Mouse (Mus musculus) liver, adult (tissue): ENCODE results near the gene Gm16253.

ENCODE experiments used
- GATA4 ChIP-seq: IDR thresholded peaks from 2 replicates; pipeline ENCODE4 v1.6.1; 2014; ENCODE audit warnings: mild to moderate bottlenecking, low read length; ENCODE audit not compliant: insufficient replicate concordance

The Gm16253 gene

DNA sequence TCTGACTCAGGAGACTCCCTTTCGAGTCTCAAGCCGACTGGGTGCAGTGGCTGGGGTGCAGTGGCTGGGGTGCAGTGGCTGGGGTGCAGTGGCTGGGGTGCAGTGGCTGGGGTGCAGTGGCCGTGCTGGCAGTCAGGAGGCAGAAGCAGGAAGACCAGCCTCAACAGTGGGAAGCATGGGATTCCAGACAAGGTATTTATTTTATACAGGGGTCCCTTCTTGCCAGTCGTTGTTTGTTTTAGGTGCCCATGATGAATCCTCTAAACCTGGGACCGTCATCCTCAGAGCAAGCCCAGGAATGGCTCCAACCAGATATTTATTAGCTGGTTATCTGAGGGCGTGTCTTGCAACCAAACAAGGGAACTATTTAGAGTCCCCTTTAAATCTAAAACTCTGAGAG is 23.2 kb upstream of the Gm16253 start:
- TF ChIP-seq GATA4: no peak

DNA sequence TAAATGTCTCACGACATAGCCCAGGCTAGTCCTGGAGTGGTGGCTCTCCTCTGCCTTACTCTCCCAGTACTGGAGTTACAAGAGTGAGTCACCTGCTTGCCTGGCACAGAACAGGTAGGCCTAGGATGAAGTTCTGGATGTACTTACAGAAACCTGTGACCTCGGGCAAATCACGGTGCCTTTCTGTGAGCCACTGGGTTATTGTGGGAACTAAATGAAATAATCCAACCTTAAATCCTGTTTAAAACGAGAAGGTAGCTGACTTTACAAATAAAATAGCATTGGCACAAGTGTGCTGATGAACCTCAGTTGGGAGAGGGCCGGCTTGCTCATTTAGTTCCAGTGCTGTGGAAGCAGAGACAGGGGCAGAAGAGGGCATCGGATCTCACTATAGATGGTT is 22.5 kb upstream of the Gm16253 start:
- no peak for TF ChIP-seq GATA4

DNA sequence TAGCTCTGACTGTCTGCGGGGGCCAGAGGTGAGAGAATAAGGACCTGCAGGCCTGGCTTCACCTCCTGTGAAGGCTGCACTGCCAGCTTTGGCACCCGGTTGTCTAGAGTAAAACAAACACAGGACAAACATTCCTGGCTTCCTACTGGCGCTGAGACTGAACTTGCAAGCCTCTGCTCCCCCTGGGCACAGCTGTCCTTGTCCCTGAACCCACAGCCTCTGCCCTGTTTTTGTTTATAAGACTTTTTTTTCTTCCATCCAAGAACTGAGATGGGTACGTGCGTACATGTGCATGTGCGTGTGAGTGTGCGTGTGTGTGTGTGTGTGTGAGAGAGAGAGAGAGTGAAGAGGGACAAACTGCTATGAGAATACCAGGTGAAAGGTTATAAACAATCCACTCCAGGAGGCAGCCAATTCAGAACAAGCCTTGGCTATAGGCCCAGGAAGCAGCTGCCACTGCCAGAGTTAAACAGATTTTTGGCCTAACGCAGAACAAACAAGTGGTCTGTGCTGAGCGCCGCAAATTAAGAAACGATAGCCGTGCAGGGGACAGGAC is 21.7 kb upstream of the Gm16253 start:
- TF ChIP-seq GATA4: no peak

DNA sequence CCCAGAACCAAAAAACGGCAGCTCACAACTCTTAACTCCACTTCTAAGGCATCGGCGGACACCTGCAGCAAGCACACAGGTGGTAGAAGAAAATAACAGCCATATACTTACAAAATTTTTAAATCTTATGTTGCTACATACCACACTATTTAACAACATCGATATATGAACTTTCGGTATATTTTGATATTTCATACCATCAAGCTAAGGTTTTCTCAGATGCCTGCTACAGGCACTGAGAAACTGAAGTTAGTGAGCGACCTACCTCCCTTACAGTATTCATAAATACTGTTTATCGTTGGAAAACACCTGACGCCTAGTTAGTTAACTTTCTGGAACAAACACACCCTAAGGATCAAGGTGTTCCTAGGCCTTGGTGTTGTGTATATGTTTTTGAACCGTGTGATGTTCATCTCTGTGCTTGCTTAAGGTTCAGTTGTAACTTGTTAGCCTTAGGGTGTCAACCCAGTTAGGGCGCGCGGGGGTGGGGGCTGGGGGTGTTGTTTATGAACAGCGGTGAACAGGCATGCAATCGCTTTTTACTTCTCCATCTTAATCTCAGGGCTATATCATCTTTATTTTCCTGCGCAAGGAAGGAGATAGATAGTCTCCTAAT is 20.7 kb upstream of the Gm16253 start:
- TF ChIP-seq GATA4: no peak

DNA sequence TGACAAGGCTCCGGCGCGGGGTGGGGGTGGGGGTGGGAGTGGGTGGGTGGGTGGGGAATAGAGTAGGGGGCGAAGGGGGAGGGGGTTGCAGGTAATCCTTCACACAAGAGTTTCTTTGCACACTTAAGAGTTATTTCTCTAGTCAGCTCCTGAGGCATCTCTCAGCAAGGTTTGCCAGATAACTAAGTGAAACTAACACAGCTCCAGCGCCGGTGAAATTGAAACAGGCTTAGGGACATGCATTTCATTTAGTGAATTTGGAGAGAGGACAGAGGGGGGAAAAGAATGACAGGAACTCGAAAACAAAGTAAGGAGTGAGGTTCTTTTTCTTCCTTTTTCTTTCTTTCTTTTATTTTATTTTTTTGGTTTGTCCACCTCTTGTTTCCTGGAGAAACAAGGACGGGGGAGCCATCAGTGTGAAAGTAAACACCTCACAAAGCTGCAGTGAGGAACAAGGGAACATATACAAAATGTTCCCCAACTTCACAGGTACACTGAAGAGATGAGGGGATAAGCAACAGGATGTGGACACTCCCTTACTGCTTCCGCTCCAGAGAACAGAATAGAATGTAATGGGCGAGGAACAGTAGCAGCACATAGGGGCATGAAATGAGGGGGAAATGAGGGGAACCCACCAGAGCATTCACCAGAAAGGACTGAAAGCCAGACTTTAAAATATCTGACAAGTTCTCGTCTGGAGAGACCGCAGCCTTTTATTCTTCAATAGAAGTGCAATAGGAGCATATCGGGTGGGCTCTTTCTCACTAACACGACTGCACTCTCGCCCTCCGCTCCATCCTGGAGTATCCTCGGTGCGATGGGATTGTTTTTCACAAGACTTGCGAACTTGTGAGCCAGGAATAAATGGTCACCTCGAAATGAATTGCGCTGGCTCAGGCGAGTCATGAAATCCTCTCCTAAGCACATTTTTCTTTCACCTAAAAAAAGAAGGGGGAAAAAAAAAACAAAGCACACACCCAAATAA is 19.8 kb upstream of the Gm16253 start:
- TF ChIP-seq GATA4: no peak

DNA sequence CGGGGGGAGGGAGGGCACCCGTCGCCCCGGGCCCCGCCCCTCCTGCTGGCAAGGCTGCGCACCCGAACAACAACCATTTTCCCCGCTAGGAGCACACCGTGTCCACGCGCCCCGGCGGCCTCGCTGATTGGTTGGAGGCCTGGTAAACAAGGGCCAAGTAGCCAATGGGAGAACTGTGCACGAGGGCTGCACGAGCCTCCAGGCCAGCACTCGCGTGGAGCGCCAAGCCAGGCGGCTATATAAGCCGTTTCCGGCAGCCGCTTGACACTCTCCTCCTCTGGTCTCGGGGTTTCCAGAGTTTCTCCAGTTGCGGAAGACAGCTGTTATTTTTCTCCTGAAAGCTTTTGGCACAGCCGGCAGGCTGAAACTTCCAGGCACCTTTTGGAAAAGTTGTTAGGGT is 19.1 kb upstream of the Gm16253 start, which contains the start of gene Txnip:
Gene Txnip, plus strand, starts transcription at position 264 of the 400 bp plus-strand sequence.
- no peak; the same call in 1 of the 2 replicates for TF ChIP-seq GATA4

DNA sequence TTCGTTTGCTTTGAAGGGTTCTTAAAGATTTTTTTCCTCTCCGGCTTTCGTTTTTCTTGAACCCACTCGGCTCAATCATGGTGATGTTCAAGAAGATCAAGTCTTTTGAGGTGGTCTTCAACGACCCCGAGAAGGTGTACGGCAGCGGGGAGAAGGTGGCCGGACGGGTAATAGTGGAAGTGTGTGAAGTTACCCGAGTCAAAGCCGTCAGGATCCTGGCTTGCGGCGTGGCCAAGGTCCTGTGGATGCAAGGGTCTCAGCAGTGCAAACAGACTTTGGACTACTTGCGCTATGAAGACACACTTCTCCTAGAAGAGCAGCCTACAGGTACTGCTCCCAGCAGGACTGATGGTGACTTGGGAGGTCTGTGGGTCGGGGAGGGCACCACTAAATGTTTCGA is 18.6 kb upstream of the Gm16253 start:
- TF ChIP-seq GATA4: no peak

DNA sequence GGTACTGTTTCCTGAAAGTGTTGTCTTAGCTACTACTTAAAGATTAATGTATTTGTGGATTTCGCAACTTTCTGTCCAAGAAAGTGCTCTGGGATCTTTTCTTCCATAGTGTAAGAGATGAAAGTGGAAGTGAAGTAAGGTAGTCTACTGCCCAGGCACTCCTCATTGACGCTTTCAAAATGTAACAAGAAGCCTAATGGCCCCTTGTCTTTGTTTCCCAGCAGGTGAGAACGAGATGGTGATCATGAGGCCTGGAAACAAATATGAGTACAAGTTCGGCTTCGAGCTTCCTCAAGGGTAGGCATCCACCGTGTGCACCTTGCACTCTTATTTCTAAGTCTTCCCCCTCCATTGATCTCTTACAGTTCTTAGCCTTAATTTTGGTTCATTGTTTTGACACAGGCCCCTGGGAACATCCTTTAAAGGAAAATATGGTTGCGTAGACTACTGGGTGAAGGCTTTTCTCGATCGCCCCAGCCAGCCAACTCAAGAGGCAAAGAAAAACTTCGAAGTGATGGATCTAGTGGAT is 18.1 kb upstream of the Gm16253 start:
- TF ChIP-seq GATA4: no peak

DNA sequence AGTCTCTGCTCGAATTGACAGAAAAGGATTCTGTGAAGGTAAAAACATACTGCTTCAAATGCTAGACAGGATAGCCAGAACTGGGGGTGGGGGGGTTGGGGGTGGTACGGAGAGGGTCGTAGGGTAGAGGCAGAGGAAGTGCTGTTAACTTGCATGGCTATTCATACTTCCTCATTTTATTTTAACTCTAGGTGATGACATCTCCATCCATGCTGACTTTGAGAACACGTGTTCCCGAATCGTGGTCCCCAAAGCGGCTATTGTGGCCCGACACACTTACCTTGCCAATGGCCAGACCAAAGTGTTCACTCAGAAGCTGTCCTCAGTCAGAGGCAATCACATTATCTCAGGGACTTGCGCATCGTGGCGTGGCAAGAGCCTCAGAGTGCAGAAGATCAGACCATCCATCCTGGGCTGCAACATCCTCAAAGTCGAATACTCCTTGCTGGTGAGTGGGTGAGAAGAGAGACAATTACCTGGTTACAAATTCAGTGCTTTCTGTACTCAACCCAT is 17.3 kb upstream of the Gm16253 start:
- TF ChIP-seq GATA4: no peak

DNA sequence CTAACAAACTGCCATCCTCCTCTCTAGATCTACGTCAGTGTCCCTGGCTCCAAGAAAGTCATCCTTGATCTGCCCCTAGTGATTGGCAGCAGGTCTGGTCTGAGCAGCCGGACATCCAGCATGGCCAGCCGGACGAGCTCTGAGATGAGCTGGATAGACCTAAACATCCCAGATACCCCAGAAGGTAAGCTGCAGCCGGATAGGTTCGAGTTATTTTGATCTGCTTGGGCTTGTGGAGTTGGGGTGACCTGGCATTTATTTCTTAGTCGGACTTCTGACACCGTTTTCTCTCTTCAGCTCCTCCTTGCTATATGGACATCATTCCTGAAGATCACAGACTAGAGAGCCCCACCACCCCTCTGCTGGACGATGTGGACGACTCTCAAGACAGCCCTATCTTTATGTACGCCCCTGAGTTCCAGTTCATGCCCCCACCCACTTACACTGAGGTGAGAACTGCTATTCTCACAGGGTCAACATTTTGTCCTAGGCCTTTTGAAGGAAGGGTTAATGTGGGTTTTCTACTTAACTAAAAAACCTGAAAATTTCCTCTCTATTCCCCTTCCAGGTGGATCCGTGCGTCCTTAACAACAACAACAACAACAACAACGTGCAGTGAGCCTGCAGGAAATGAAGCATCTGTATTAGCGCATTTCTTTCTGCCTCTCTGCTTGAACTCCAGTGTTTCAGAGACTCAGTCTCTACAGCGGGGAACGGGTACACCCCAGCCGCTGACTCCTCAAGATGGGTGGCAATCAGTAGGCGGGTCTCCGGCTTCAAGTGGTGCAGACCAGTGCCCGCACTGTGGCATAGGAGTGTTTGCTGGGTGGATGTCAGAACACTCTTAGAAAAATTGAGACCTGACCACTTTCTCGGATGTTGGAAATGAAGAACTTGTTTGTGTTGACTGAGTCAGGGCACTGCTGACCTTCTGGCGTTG is 16.6 kb upstream of the Gm16253 start:
- TF ChIP-seq GATA4: no peak

DNA sequence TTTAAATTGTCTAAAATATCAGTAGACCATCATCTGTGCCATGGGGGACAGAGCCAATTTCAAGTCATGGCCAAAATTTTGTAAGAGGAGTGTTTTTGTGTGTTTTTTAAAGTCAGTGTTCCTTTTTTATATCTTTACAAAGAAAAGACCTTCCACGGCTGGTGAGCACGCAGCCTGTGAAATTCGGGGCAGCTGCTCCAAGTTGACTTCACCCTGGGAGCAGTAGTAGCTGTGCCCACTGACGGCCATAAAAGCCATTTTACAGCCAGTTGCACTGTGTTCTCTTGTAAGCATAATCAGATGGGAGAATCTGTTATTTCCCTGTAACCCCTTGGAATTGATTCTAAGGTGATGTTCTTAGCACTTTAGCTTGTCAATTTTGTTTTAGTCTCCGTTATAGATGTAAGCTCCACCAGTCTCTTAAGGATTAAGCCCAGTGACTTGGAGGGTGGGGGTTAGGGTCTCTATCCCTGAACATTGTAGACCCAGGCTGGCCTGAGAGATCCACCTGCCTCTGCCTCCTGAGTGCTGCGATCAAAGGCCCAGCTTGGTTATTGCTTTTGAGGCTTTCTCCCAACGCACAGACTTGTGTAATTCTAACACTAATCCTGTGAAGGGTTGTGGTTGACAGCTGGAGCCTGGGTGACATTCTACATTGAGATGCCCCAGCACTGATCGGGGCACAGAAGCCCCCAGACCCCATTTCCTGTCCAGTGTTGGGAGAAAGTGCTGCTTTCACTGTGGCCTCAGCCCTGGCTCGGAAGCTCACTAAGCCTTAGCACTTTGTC is 15.7 kb upstream of the Gm16253 start:
- TF ChIP-seq GATA4: no peak

DNA sequence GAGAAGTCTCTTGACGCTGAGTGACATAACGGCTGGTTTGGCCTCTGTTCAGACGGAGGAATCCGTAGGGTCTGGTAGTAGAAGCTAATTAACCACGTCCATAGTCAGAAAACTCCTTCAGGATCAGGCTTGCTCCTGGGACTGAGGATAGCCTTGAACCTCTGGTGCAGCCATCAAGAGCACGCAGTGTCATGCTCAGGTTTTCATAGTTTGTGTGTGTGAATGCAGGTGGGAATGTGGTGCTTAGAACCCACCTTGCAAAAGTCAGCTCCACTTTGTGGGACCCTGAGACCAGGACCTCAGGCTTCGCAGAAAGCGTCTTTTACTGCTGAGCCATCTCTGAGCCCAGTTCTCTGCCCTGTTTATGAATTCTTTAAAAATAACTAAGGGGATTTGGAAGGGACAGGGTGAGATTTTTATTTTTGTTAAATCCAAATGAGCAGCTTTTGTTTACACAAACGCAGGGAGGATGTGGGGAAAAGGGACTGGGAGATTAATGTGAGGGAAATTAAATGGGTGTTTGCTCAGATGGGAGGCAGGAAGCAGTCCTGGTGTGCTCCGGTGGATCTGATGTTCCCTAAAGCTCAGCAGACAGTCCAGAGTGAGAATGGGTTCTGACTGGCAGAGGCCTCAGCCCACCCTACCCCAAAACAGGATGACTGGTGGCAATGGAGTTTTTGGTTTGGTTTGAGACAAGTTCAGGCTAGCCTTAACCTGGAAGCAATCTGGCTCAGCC is 14.7 kb upstream of the Gm16253 start:
- TF ChIP-seq GATA4: no peak

DNA sequence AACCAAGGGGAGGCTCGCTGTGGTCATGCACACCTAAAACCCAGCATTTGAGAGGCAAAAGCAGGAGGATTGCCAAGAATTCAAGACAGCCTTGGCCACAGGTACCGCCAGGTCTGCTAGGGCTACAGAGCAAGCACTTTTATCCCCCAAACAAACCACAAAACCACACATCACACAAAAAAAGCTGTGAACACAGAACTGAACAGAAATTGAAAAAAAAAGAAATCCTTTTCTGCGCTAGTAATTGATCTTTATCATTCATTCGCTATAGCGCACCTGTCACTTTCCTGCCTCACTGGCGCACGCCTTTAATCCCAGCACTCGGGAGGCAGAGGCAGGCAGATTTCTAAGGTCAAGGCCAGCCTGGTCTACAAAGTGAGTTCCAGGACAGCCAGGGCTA is 13.5 kb upstream of the Gm16253 start:
- no peak for TF ChIP-seq GATA4
